ENCODE assay signal across 14 mouse cellular contexts in genomic region chr5:8223597-8224320, GRCm38 (mm10).
DNase-seq lines count a peak whose midpoint lies in the region; ATAC-seq lines count a peak whose summit lies in the region.
"Had no signal": no experiment of that assay in that cellular context is flagged by ENCODE, and none has a peak within 500 bp of the region (broad histone marks: within the 10 kb centered on the region; RNA-seq: fewer than 3 reads in every experiment).

No protein-coding gene starts in this region.

- no peaks in the 10 kb centered on the region for H3K27me3 ChIP-seq in embryonic facial prominence, embryonic 15.5 days
- H3K27me3 ChIP-seq in neural tube, embryonic 14.5 days (ENCODE audit: control insufficient read depth, insufficient read depth, low read length) = no peaks in the 10 kb centered on the region
- H3K27me3 ChIP-seq: CH12.LX; intestine, embryonic 15.5 days; liver, embryonic 13.5 days had no signal

- H3K4me3 ChIP-seq in embryonic facial prominence, embryonic 15.5 days (replicated peaks) = no peak overlapping the region
- H3K4me3 ChIP-seq in neural tube, embryonic 14.5 days (ENCODE audit: low read depth, low read length) = no peak overlapping the region
- H3K4me3 ChIP-seq: intestine, embryonic 15.5 days; liver, embryonic 13.5 days had no signal

- H3K36me3 ChIP-seq in embryonic facial prominence, embryonic 15.5 days = no peaks in the 10 kb centered on the region
- no peaks in the 10 kb centered on the region for H3K36me3 ChIP-seq in neural tube, embryonic 14.5 days (ENCODE audit: control insufficient read depth, insufficient read depth, low read length)
- H3K36me3 ChIP-seq: intestine, embryonic 15.5 days; liver, embryonic 13.5 days had no signal

- no peaks in the 10 kb centered on the region for H3K9me3 ChIP-seq in embryonic facial prominence, embryonic 15.5 days (replicated peaks)
- no peaks in the 10 kb centered on the region for H3K9me3 ChIP-seq in neural tube, embryonic 14.5 days (ENCODE audit: control insufficient read depth, low read length)
- H3K9me3 ChIP-seq: intestine, embryonic 15.5 days; liver, embryonic 13.5 days had no signal

- no peak overlapping the region for H3K4me2 ChIP-seq in embryonic facial prominence, embryonic 15.5 days (replicated peaks)
- H3K4me2 ChIP-seq in neural tube, embryonic 14.5 days (ENCODE audit: low read depth, low read length) = no peak overlapping the region
- H3K4me2 ChIP-seq: intestine, embryonic 15.5 days; liver, embryonic 13.5 days had no signal

- intact Hi-C loops in left cerebral cortex, postnatal 4 days (cut with DNase I) = no loop called here
- intact Hi-C loops in left cerebral cortex, postnatal 10 days (cut with DNase I) = no loop called here

- H3K27ac ChIP-seq in embryonic facial prominence, embryonic 15.5 days (replicated peaks) = 0 out of 2 replicates have a peak overlapping the region, but pooled peaks have one; percentile 17
- peak overlapping the region; percentile 45; the same call in 1 of the 2 replicates for H3K27ac ChIP-seq in neural tube, embryonic 14.5 days (ENCODE audit: low read depth, low read length)
- H3K27ac ChIP-seq: intestine, embryonic 15.5 days; liver, embryonic 13.5 days had no signal

- H3K9ac ChIP-seq in embryonic facial prominence, embryonic 15.5 days = no peak overlapping the region
- H3K9ac ChIP-seq in neural tube, embryonic 14.5 days (replicated peaks; ENCODE audit: low read depth, low read length) = no peak overlapping the region
- H3K9ac ChIP-seq: intestine, embryonic 15.5 days; liver, embryonic 13.5 days had no signal

- WGBS in embryonic facial prominence, embryonic 15.5 days = 62% methylated on average over 8 of the region's 8 CpGs
- WGBS in neural tube, embryonic 14.5 days = 67% methylated on average over 8 of the region's 8 CpGs

- ATAC-seq in embryonic facial prominence, embryonic 15.5 days (ENCODE audit: insufficient number of reproducible peaks, low FRiP score, low TSS enrichment, low read depth) = no peak
- ATAC-seq in neural tube, embryonic 14.5 days (ENCODE audit: low read depth) = peak; percentile 65; the same call in 1 of the 2 replicates
- ATAC-seq: intestine, embryonic 15.5 days; Patski had no signal

- peak; percentile 11 for DNase-seq in left cerebral cortex, postnatal 4 days
- DNase-seq in left cerebral cortex, postnatal 10 days (ENCODE audit: extremely low spot score in 1 of 2, low spot score in 2 of 2) = no peak
- DNase-seq in cerebellum, adult 9-11 months = peak; percentile 88
- DNase-seq in gastrocnemius, postnatal 10 days = no peak
- no peak for DNase-seq in lung, postnatal 25 days (ENCODE audit: low spot score)
- DNase-seq in left cerebral cortex, adult 11 months (ENCODE audit: low spot score) = no peak
- DNase-seq: adrenal gland, adult 8-10 months; liver, embryonic 13.5 days; lung, postnatal 36 days had no signal

- H3K4me1 ChIP-seq in embryonic facial prominence, embryonic 15.5 days = no peaks in the 10 kb centered on the region
- no peaks in the 10 kb centered on the region for H3K4me1 ChIP-seq in neural tube, embryonic 14.5 days (ENCODE audit: control insufficient read depth, insufficient read depth, low read length)
- H3K4me1 ChIP-seq: intestine, embryonic 15.5 days; liver, embryonic 13.5 days had no signal

Comparison
In these comparisons a context has a peak if more than half of its experiments do, and no peak if none do; other contexts are left out.
1. DNase-seq: peak in left cerebral cortex, postnatal 4 days (single experiment) and cerebellum, adult 9-11 months (single experiment); none in left cerebral cortex, postnatal 10 days (0 of 2), gastrocnemius, postnatal 10 days (single experiment), lung, postnatal 25 days (single experiment) and left cerebral cortex, adult 11 months (single experiment).